Mouse (Mus musculus) thymus, postnatal 0 days (tissue): ENCODE measurements at regions not wholly inside any gene's neighbourhood (a gene's known extent, or its start where the extent isn't known, plus 50 kb on each side); places are given as distances from the start of the nearest gene placed in this dataset.

Experiments
- DNase-seq: peaks from one replicate; pipeline ENCODE4 v3.0.0-alpha.2; 2015; ENCODE audit warnings: low spot score

GRCm38 (mm10) chr2:148507523-148507922, 64.2 kb upstream of the Cd93 start:
- DNase-seq, result no peak

GRCm38 (mm10) chr2:148506966-148507365, 63.6 kb upstream of the Cd93 start:
- DNase-seq, result no peak

GRCm38 (mm10) chr2:148505651-148506050, 62.3 kb upstream of the Cd93 start:
- DNase-seq, result no peak

GRCm38 (mm10) chr2:148503143-148503854, 59.9 kb upstream of the Cd93 start:
- DNase-seq, result no peak

- DNase-seq, result no peak
Measured at GRCm38 (mm10) chr2:148502321-148502720, 59.0 kb upstream of the Cd93 start.

- DNase-seq, result no peak
Measured at GRCm38 (mm10) chr2:148500235-148500936, 57.0 kb upstream of the Cd93 start.

GRCm38 (mm10) chr2:148497452-148498302, 54.3 kb upstream of the Cd93 start:
- no peak for DNase-seq

GRCm38 (mm10) chr2:148496151-148497040, 53.0 kb upstream of the Cd93 start:
- DNase-seq, result no peak

GRCm38 (mm10) chr2:148495485-148495884, 52.1 kb upstream of the Cd93 start:
- DNase-seq, result no peak

- no peak for DNase-seq
Measured at GRCm38 (mm10) chr2:148493281-148493680, 49.9 kb upstream of the Cd93 start.
